Mouse (Mus musculus): ENCODE results near the gene Gzme. TPM values are rescaled to one million over a fixed set of nuclear protein-coding genes. Genes with fewer than 3 reads are reported as not detected.

Gene Gzme
- total RNA-seq, 1 experiment from 2014 or later: not detected

Other genes with a start within 250 kb of the Gzme start
- gene Cbln3, start 236.2 kb downstream of the Gzme start, total RNA-seq (2017): 0.38 TPM in 1 of 3 replicates, not detected in the others
- gene Khnyn, start 235.7 kb downstream of the Gzme start, total RNA-seq (2017): 72.1 to 108 TPM (median 80.9 TPM) in 3 replicates
- gene Sdr39u1, start 220.3 kb downstream of the Gzme start, total RNA-seq (2017): 3.1 to 12.3 TPM (median 6.2 TPM) in 3 replicates
- gene Cma1, start 175.9 kb downstream of the Gzme start, total RNA-seq (2017): 136 to 337 TPM (median 173 TPM) in 3 replicates
- gene Cma2, start 169.6 kb downstream of the Gzme start, total RNA-seq (2017): not detected in 3 replicates
- gene Mcpt1, start 102.7 kb downstream of the Gzme start, total RNA-seq (2017): not detected in 3 replicates
- not detected in 3 replicates for gene Mcpt9, start 90.1 kb downstream of the Gzme start, total RNA-seq (2017)
- not detected in 3 replicates for gene Mcpt2, start 78.6 kb downstream of the Gzme start, total RNA-seq (2017)
- gene Mcpt4, start 58.3 kb downstream of the Gzme start, total RNA-seq (2017): not detected in 3 replicates
- 8.4 to 33.5 TPM (median 9.9 TPM) in 3 replicates for gene Mcpt8, start 35.4 kb downstream of the Gzme start, total RNA-seq (2017)
- 0.43 TPM in 1 of 3 replicates, not detected in the others for gene Ctsg, start 18.1 kb downstream of the Gzme start, total RNA-seq (2017)
- not detected in 3 replicates for gene Gzmd, start 12.0 kb upstream of the Gzme start, total RNA-seq (2017)
- gene Gzmg, start 39.0 kb upstream of the Gzme start, total RNA-seq (2017): not detected in 3 replicates
- gene Gzmn, start 54.0 kb upstream of the Gzme start, total RNA-seq (2017): 1.8 TPM in 1 of 3 replicates, not detected in the others
- gene Gzmf, start 90.8 kb upstream of the Gzme start, total RNA-seq (2017): not detected in 3 replicates
- gene Gzmc, start 114.0 kb upstream of the Gzme start, total RNA-seq (2017): 2.5 to 7.6 TPM in 2 of 3 replicates, not detected in the other
- 264 to 599 TPM (median 278 TPM) in 3 replicates for gene Gzmb, start 141.6 kb upstream of the Gzme start, total RNA-seq (2017)
- gene Atp12a, start 244.4 kb upstream of the Gzme start, total RNA-seq (2017): not detected in 3 replicates